Mouse (Mus musculus) MEL (cell line): ENCODE data around the gene Lmx1a. TPM values are rescaled to one million over a fixed set of nuclear protein-coding genes. Genes with fewer than 3 reads are reported as not detected.

Experiments
- DNase-seq: peaks from one replicate; pipeline ENCODE4 v3.0.0; 2011; ENCODE audit warnings: low read depth, low spot score
- H3K27ac ChIP-seq: 2 replicates; pipeline ENCODE4 v1.5.1; 2012; ENCODE audit warnings: low read depth, mild to moderate bottlenecking, control low read depth, low read length, moderate library complexity; ENCODE audit not compliant: control insufficient read depth
- H3K27me3 ChIP-seq, 2 experiments: fragments of 150-350 bp in 1 of 2; sonication (generic) in 1 of 2; 2 replicates each; pipeline ENCODE4 v1.6.1; 2012; ENCODE audit warnings: low read length in 2 of 2, mild to moderate bottlenecking in 2 of 2, improper control_type of control experiment in 1 of 2, moderate library complexity in 1 of 2; ENCODE audit not compliant: insufficient read depth in 2 of 2, control insufficient read depth in 1 of 2
- H3K36me3 ChIP-seq, 2 experiments: 2 replicates each; pipeline ENCODE4 v1.6.1; 2012 to 2014; ENCODE audit warnings: low read length in 2 of 2, improper control_type of control experiment in 1 of 2, inconsistent platforms in 1 of 2, mild to moderate bottlenecking in 1 of 2; ENCODE audit not compliant: insufficient read depth in 2 of 2, control insufficient read depth in 1 of 2
- H3K4me1 ChIP-seq, 2 experiments: fragments of 150-350 bp in 1 of 2; sonication (generic) in 1 of 2; 2 replicates each; pipeline ENCODE4 v1.6.1; 2012; ENCODE audit warnings: low read length in 2 of 2, improper control_type of control experiment in 1 of 2, mild to moderate bottlenecking in 1 of 2; ENCODE audit not compliant: insufficient read depth in 2 of 2, control insufficient read depth in 1 of 2
- H3K4me3 ChIP-seq, 2 experiments: fragments of 150-350 bp in 1 of 2; sonication (generic) in 1 of 2; 2 replicates each; pipeline ENCODE4 v1.5.1; 2012; ENCODE audit warnings: low read depth in 2 of 2, low read length in 2 of 2, mild to moderate bottlenecking in 2 of 2, moderate library complexity in 2 of 2, control low read depth in 1 of 2, improper control_type of control experiment in 1 of 2; ENCODE audit not compliant: control insufficient read depth in 1 of 2, insufficient read depth in 1 of 2
- H3K79me2 ChIP-seq: 2 replicates; pipeline ENCODE4 v1.6.1; 2012; ENCODE audit warnings: mild to moderate bottlenecking, low read length, moderate library complexity; ENCODE audit not compliant: control insufficient read depth, poor library complexity, insufficient read depth
- H3K9ac ChIP-seq: 2 replicates; pipeline ENCODE4 v1.6.1; 2012; ENCODE audit warnings: low read depth, mild to moderate bottlenecking, control low read depth, low read length, moderate library complexity; ENCODE audit not compliant: control insufficient read depth, poor library complexity, severe bottlenecking
- H3K9me3 ChIP-seq: fragments of 150-350 bp; sonication (generic); replicated peaks from 2 replicates; pipeline ENCODE4 v1.6.1; 2012; ENCODE audit warnings: mild to moderate bottlenecking, low read length, improper control_type of control experiment, moderate library complexity; ENCODE audit not compliant: insufficient read depth
- BHLHE40 ChIP-seq: IDR thresholded peaks from 2 replicates; pipeline ENCODE4 v1.6.1; 2012; ENCODE audit warnings: low read depth, mild to moderate bottlenecking, inconsistent platforms, low read length, improper control_type of control experiment, borderline replicate concordance
- CTCF ChIP-seq, 3 experiments: IDR thresholded peaks in 2 of 3; conservative IDR thresholded peaks in 1 of 3; 2 replicates each; pipeline ENCODE4 v1.5.1; 2011 to 2012; ENCODE audit warnings: low read length in 3 of 3, low read depth in 2 of 3, mild to moderate bottlenecking in 2 of 3, improper control_type of control experiment in 1 of 3, inconsistent platforms in 1 of 3, mixed read lengths in 1 of 3, moderate library complexity in 1 of 3; ENCODE audit not compliant: control insufficient read depth in 1 of 3, insufficient read depth in 1 of 3, poor library complexity in 1 of 3, severe bottlenecking in 1 of 3
- ELF1 ChIP-seq: IDR thresholded peaks from 2 replicates; pipeline ENCODE4 v1.6.1; 2014; ENCODE audit warnings: low read depth, mild to moderate bottlenecking, inconsistent platforms, low read length, improper control_type of control experiment, moderate library complexity
- JUND ChIP-seq: IDR thresholded peaks from 2 replicates; pipeline ENCODE4 v1.6.1; 2011; ENCODE audit warnings: low read depth, mild to moderate bottlenecking, improper control_type of control experiment, low read length
- KAT2A ChIP-seq: conservative IDR thresholded peaks from 2 replicates; pipeline ENCODE4 v1.6.1; 2012; ENCODE audit warnings: low read depth, low read length, improper control_type of control experiment, inconsistent platforms
- MAX ChIP-seq: IDR thresholded peaks from 2 replicates; pipeline ENCODE4 v1.6.1; 2011; ENCODE audit warnings: low read length, improper control_type of control experiment
- MEF2A ChIP-seq: IDR thresholded peaks from 2 replicates; pipeline ENCODE4 v1.6.1; 2014; ENCODE audit warnings: low read depth, mild to moderate bottlenecking, inconsistent platforms, low read length, improper control_type of control experiment; ENCODE audit not compliant: poor library complexity, insufficient replicate concordance, severe bottlenecking; ENCODE audit errors: extremely low read depth
- MYB ChIP-seq: IDR thresholded peaks from 2 replicates; pipeline ENCODE4 v1.6.1; 2011; ENCODE audit warnings: mild to moderate bottlenecking, low read depth, low read length, improper control_type of control experiment
- MYC ChIP-seq: IDR thresholded peaks from 2 replicates; pipeline ENCODE4 v1.6.1; 2011; ENCODE audit warnings: low read depth, mild to moderate bottlenecking, low read length, improper control_type of control experiment, moderate library complexity
- NELFE ChIP-seq: IDR thresholded peaks from 2 replicates; pipeline ENCODE4 v1.6.1; 2011; ENCODE audit warnings: low read depth, low read length, improper control_type of control experiment
- POLR2AphosphoS5 ChIP-seq: IDR thresholded peaks from 2 replicates; pipeline ENCODE4 v1.6.1; 2012; ENCODE audit warnings: low read depth, borderline replicate concordance, mild to moderate bottlenecking, inconsistent platforms, low read length, moderate library complexity, mixed read lengths
- RCOR1 ChIP-seq: IDR thresholded peaks from 2 replicates; pipeline ENCODE4 v1.6.1; 2012; ENCODE audit warnings: low read depth, mild to moderate bottlenecking, inconsistent platforms, low read length, improper control_type of control experiment
- SMC3 ChIP-seq: IDR thresholded peaks from 2 replicates; pipeline ENCODE4 v1.6.1; 2011; ENCODE audit warnings: low read depth, low read length, improper control_type of control experiment
- TBP ChIP-seq: IDR thresholded peaks from 2 replicates; pipeline ENCODE4 v1.8.0; 2011; ENCODE audit warnings: low read depth, low read length, improper control_type of control experiment
- USF1 ChIP-seq: IDR thresholded peaks from 2 replicates; pipeline ENCODE4 v1.6.1; 2014; ENCODE audit warnings: low read depth, mild to moderate bottlenecking, inconsistent platforms, low read length, improper control_type of control experiment, moderate library complexity
- USF2 ChIP-seq, 2 experiments: IDR thresholded peaks; 2 replicates each; pipeline ENCODE4 v1.6.1; 2011 to 2012; ENCODE audit warnings: improper control_type of control experiment in 2 of 2, low read length in 2 of 2, borderline replicate concordance in 1 of 2, inconsistent platforms in 1 of 2, low read depth in 1 of 2, mild to moderate bottlenecking in 1 of 2; ENCODE audit not compliant: insufficient read depth in 1 of 2
- ZKSCAN1 ChIP-seq: IDR thresholded peaks from 2 replicates; pipeline ENCODE4 v1.6.1; 2012; ENCODE audit warnings: low read depth, mild to moderate bottlenecking, inconsistent platforms, low read length, improper control_type of control experiment, moderate library complexity
- ZMIZ1 ChIP-seq: IDR thresholded peaks from 2 replicates; pipeline ENCODE4 v1.6.1; 2012; ENCODE audit warnings: low read depth, mild to moderate bottlenecking, inconsistent platforms, low read length, improper control_type of control experiment, moderate library complexity
- ZNF384 ChIP-seq: IDR thresholded peaks from 2 replicates; pipeline ENCODE4 v1.6.1; 2012; ENCODE audit warnings: low read depth, mild to moderate bottlenecking, inconsistent platforms, low read length, improper control_type of control experiment
- polyA plus RNA-seq, 2 experiments: library from polyadenylated mRNA; stranded (reverse) in 1 of 2; unstranded in 1 of 2; fragments of >175 nt in 1 of 2; fragments of >200 nt in 1 of 2; gene quantifications; 2 replicates each; pipeline versions ENCODE4 v1.2.1 to v1.2.4; 2012; ENCODE audit warnings: low replicate concordance in 2 of 2, low read depth in 1 of 2; ENCODE audit not compliant: insufficient read length in 2 of 2, insufficient read depth in 1 of 2, missing spikeins in 1 of 2
- total RNA-seq: library from RNA; depleted of rRNA; stranded (reverse); fragments of 300-350 nt; gene quantifications from 2 replicates; pipeline ENCODE4 v1.2.3, GENCODE M21; 2012

The Lmx1a gene
- total and polyA plus RNA-seq, 3 experiments: not detected

DNA sequence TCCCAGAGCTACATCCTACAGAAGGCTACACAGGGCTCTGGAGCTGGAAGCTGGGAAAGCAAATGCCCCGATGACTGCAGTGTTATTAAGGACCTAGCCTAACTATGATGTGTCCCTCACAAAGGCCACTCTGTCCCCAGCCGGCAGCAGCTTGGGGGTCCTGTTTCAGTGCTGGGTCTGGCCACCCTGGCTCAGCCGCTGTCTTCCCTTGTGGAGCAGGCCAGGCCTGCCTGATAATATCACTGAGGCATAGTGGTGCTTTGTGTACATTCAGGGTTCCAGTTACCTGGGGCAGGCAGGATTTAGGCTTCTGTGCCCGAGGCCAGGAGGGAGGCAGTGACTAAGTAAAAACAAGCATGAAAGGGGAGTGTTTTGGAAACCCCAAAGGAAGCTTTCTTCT is 188.9 kb downstream of the Lmx1a start:
- Histone ChIP-seq H3K27ac (no peak overlapping the region), H3K4me1 (no peaks in the 10 kb centered on the region), H3K4me3 (no peak overlapping the region), H3K9me3 (no peaks in the 10 kb centered on the region), H3K36me3 (no peaks in the 10 kb centered on the region), H3K27me3 (no peaks in the 10 kb centered on the region), H3K9ac (no peak overlapping the region), H3K79me2 (no peaks in the 10 kb centered on the region)
- no peak for TF ChIP-seq JUND
- TF ChIP-seq ZKSCAN1: no peak
- no peak for TF ChIP-seq MYB
- TF ChIP-seq ZMIZ1: no peak
- no peak for TF ChIP-seq MEF2A
- no peak for TF ChIP-seq MAX
- no peak for TF ChIP-seq BHLHE40
- no peak for TF ChIP-seq ZNF384
- no peak for TF ChIP-seq TBP
- TF ChIP-seq ELF1: no peak
- no peak for TF ChIP-seq SMC3
- TF ChIP-seq USF1: no peak
- TF ChIP-seq POLR2AphosphoS5: no peak
- TF ChIP-seq CTCF (IDR thresholded peaks at IDR 0.05 in 2 of 3, conservative IDR thresholded peaks at IDR 0.05 in 1 of 3; ENCODE audit: control insufficient read depth in 1 of 3, insufficient read depth in 1 of 3, low read depth in 2 of 3, low read length in 3 of 3, poor library complexity in 1 of 3, severe bottlenecking in 1 of 3): no peak
- no peak for TF ChIP-seq RCOR1
- no peak for TF ChIP-seq NELFE
- TF ChIP-seq USF2 (IDR thresholded peaks at IDR 0.05; ENCODE audit: borderline replicate concordance in 1 of 2, insufficient read depth in 1 of 2, low read depth in 1 of 2, low read length in 2 of 2): no peak
- TF ChIP-seq KAT2A: no peak
- DNase-seq: no peak

DNA sequence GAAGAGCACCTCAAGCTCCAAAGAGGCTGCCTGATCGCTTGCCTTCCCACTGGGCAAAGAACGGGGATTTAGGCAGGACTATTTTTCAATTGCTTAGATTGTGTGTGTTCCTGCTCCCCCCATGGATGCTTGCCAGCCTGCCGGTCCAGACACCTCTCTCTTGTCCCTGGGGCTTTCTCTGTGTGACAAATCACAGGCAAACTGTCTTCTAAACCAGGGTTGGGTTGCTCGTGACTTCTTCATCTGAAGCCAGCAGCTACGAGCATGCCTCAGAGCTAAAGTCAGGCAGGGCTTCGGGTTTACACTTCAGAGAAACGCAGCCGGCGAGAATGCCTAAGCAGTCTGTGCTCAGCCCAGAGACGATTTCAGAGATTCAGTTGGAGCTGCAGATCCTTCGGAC is 189.3 kb downstream of the Lmx1a start:
- Histone ChIP-seq H3K9ac (no peak overlapping the region), H3K27ac (no peak overlapping the region), H3K27me3 (no peaks in the 10 kb centered on the region), H3K36me3 (no peaks in the 10 kb centered on the region), H3K9me3 (no peaks in the 10 kb centered on the region), H3K4me3 (no peak overlapping the region), H3K4me1 (no peaks in the 10 kb centered on the region), H3K79me2 (no peaks in the 10 kb centered on the region)
- TF ChIP-seq MAX: no peak
- no peak for TF ChIP-seq POLR2AphosphoS5
- no peak for TF ChIP-seq MYC
- no peak for DNase-seq
